Mouse (Mus musculus) lung, adult 2 months (tissue): ENCODE measurements at regions not wholly inside any gene's neighbourhood (a gene's known extent, or its start where the extent isn't known, plus 50 kb on each side); places are given as distances from the start of the nearest gene placed in this dataset.

Experiments
- CTCF ChIP-seq: fragments of 200-500 bp; IDR thresholded peaks from 2 replicates; pipeline ENCODE4 v1.5.1; 2011; ENCODE audit warnings: mild to moderate bottlenecking, low read length, control low read depth; ENCODE audit not compliant: insufficient read depth
- POLR2A ChIP-seq: fragments of 200-500 bp; IDR thresholded peaks from 2 replicates; pipeline ENCODE4 v1.6.1; 2011; ENCODE audit warnings: low read depth, mild to moderate bottlenecking, control low read depth, low read length, borderline replicate concordance; ENCODE audit errors: extremely low read depth

- TF ChIP-seq CTCF (no peak), POLR2A (no peak)
These were observed 61.6 kb upstream of the Pias1 start for GRCm38 (mm10) chr9:63049290-63049689.
